Mouse (Mus musculus): ENCODE measurements at regions not wholly inside any gene's neighbourhood (a gene's known extent, or its start where the extent isn't known, plus 50 kb on each side); places are given as distances from the start of the nearest gene placed in this dataset.

GRCm38 (mm10) chr15:40367026-40367425 lies 232.9 kb downstream of the 9330182O14Rik start:
- H3K9ac ChIP-seq (ENCODE audit: low read length), result no peak overlapping the region
- H3K4me1 ChIP-seq (replicated peaks; ENCODE audit: control insufficient read depth, insufficient read depth, low read length), result 0 out of 2 replicates have a peak, but pooled peaks cover 2% of the 10 kb centered on the region
- no peak overlapping the region for H3K27ac ChIP-seq (ENCODE audit: low read depth, low read length)
- no peaks in the 10 kb centered on the region for H3K36me3 ChIP-seq (ENCODE audit: control insufficient read depth, insufficient read depth, low read length)
- H3K4me2 ChIP-seq (ENCODE audit: low read depth, low read length, severe bottlenecking), result no peak overlapping the region
- 25% methylated on average over 1 of the region's 1 CpGs for WGBS
- H3K27me3 ChIP-seq (ENCODE audit: control insufficient read depth, insufficient read depth, low read length), result no peaks in the 10 kb centered on the region
- no peak overlapping the region for H3K4me3 ChIP-seq (ENCODE audit: low read depth, low read length)
- H3K9me3 ChIP-seq (ENCODE audit: control insufficient read depth, low read length), result no peaks in the 10 kb centered on the region
- ATAC-seq (replicated peaks; ENCODE audit: low FRiP score) (no peak), DNase-seq (ENCODE audit: low spot score) (no peak)

GRCm38 (mm10) chr15:40368746-40369145 lies 234.6 kb downstream of the 9330182O14Rik start:
- no peaks in the 10 kb centered on the region for H3K36me3 ChIP-seq (ENCODE audit: control insufficient read depth, insufficient read depth, low read length)
- H3K27me3 ChIP-seq (ENCODE audit: control insufficient read depth, insufficient read depth, low read length), result no peaks in the 10 kb centered on the region

GRCm38 (mm10) chr15:40371486-40371885 lies 237.3 kb downstream of the 9330182O14Rik start:
- DNase-seq (ENCODE audit: low spot score) (no peak), ATAC-seq (replicated peaks; ENCODE audit: low FRiP score) (no peak; the same call in 1 of the 2 replicates)
- no peak overlapping the region for H3K27ac ChIP-seq (ENCODE audit: low read depth, low read length)
- WGBS, result 28% methylated on average over 4 of the region's 4 CpGs
- 0 out of 2 replicates have a peak, but pooled peaks cover 2% of the 10 kb centered on the region for H3K4me1 ChIP-seq (replicated peaks; ENCODE audit: control insufficient read depth, insufficient read depth, low read length)
- H3K36me3 ChIP-seq (ENCODE audit: control insufficient read depth, insufficient read depth, low read length), result no peaks in the 10 kb centered on the region
- no peak overlapping the region for H3K4me3 ChIP-seq (ENCODE audit: low read depth, low read length)
- no peak overlapping the region for H3K9ac ChIP-seq (ENCODE audit: low read length)
- no peak overlapping the region for H3K4me2 ChIP-seq (ENCODE audit: low read depth, low read length, severe bottlenecking)
- no peaks in the 10 kb centered on the region for H3K9me3 ChIP-seq (ENCODE audit: control insufficient read depth, low read length)
- H3K27me3 ChIP-seq (ENCODE audit: control insufficient read depth, insufficient read depth, low read length), result no peaks in the 10 kb centered on the region

More at GRCm38 (mm10) chr15:40368746-40369145, 234.6 kb downstream of the 9330182O14Rik start:
- 83% methylated on average over 3 of the region's 3 CpGs for WGBS
- Histone ChIP-seq H3K9ac (ENCODE audit: low read length) (no peak overlapping the region), H3K4me2 (ENCODE audit: low read depth, low read length, severe bottlenecking) (no peak overlapping the region), H3K9me3 (ENCODE audit: control insufficient read depth, low read length) (no peaks in the 10 kb centered on the region), H3K4me1 (replicated peaks; ENCODE audit: control insufficient read depth, insufficient read depth, low read length) (0 out of 2 replicates have a peak, but pooled peaks cover 2% of the 10 kb centered on the region), H3K4me3 (ENCODE audit: low read depth, low read length) (no peak overlapping the region), H3K27ac (ENCODE audit: low read depth, low read length) (no peak overlapping the region)
- ATAC-seq (replicated peaks; ENCODE audit: low FRiP score), result no peak
- DNase-seq (ENCODE audit: low spot score), result no peak

DNA sequence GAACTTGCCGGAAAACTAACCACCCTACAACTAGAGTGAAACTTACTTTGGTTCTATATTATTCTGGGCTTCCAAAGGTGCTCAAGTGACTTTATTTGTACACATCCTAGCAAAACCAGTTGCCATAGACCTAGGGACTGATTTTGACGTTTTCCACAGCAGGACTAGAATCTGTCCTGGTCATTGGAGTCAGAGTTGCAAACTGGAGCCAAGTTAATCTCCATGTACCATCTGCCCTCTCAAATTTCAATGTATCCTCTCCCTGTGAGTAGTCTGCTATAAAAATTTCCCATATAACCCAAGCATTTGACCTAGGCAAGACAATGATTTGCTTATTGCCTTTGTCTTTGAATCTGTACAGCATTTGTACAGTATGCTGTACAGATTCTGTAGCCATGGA lies 252.4 kb downstream of the 9330182O14Rik start:
- Histone ChIP-seq H3K9ac (ENCODE audit: low read length) (no peak overlapping the region), H3K4me2 (ENCODE audit: low read depth, low read length, severe bottlenecking) (no peak overlapping the region), H3K27ac (ENCODE audit: low read depth, low read length) (no peak overlapping the region), H3K4me3 (ENCODE audit: low read depth, low read length) (no peak overlapping the region), H3K9me3 (ENCODE audit: control insufficient read depth, low read length) (no peaks in the 10 kb centered on the region), H3K36me3 (ENCODE audit: control insufficient read depth, insufficient read depth, low read length) (no peaks in the 10 kb centered on the region), H3K27me3 (ENCODE audit: control insufficient read depth, insufficient read depth, low read length) (no peaks in the 10 kb centered on the region), H3K4me1 (replicated peaks; ENCODE audit: control insufficient read depth, insufficient read depth, low read length) (no peaks in the 10 kb centered on the region)
- 89% methylated on average over 2 of the region's 2 CpGs for WGBS
- ATAC-seq (replicated peaks; ENCODE audit: low FRiP score), result no peak
- DNase-seq (ENCODE audit: low spot score), result no peak

- ATAC-seq (replicated peaks; ENCODE audit: low FRiP score), result no peak
- no peak overlapping the region for H3K4me3 ChIP-seq (ENCODE audit: low read depth, low read length)
- WGBS, result 76% methylated on average over 2 of the region's 2 CpGs
Measured at GRCm38 (mm10) chr15:40387746-40388145, 253.6 kb downstream of the 9330182O14Rik start.

GRCm38 (mm10) chr15:40388806-40389205 lies 254.6 kb downstream of the 9330182O14Rik start:
- no peaks in the 10 kb centered on the region for H3K9me3 ChIP-seq (ENCODE audit: control insufficient read depth, low read length)
- H3K27me3 ChIP-seq (ENCODE audit: control insufficient read depth, insufficient read depth, low read length), result no peaks in the 10 kb centered on the region
- no peak overlapping the region for H3K4me2 ChIP-seq (ENCODE audit: low read depth, low read length, severe bottlenecking)
- 93% methylated on average over 2 of the region's 2 CpGs for WGBS
- H3K36me3 ChIP-seq (ENCODE audit: control insufficient read depth, insufficient read depth, low read length), result no peaks in the 10 kb centered on the region
- DNase-seq (ENCODE audit: low spot score) (no peak), ATAC-seq (replicated peaks; ENCODE audit: low FRiP score) (no peak)
- H3K4me3 ChIP-seq (ENCODE audit: low read depth, low read length), result no peak overlapping the region
- no peaks in the 10 kb centered on the region for H3K4me1 ChIP-seq (replicated peaks; ENCODE audit: control insufficient read depth, insufficient read depth, low read length)
- no peak overlapping the region for H3K27ac ChIP-seq (ENCODE audit: low read depth, low read length)
- H3K9ac ChIP-seq (ENCODE audit: low read length), result no peak overlapping the region

More at GRCm38 (mm10) chr15:40387746-40388145, 253.6 kb downstream of the 9330182O14Rik start:
- DNase-seq (ENCODE audit: low spot score), result no peak
- Histone ChIP-seq H3K9ac (ENCODE audit: low read length) (no peak overlapping the region), H3K36me3 (ENCODE audit: control insufficient read depth, insufficient read depth, low read length) (no peaks in the 10 kb centered on the region), H3K27ac (ENCODE audit: low read depth, low read length) (no peak overlapping the region), H3K4me2 (ENCODE audit: low read depth, low read length, severe bottlenecking) (no peak overlapping the region), H3K9me3 (ENCODE audit: control insufficient read depth, low read length) (no peaks in the 10 kb centered on the region), H3K27me3 (ENCODE audit: control insufficient read depth, insufficient read depth, low read length) (no peaks in the 10 kb centered on the region), H3K4me1 (replicated peaks; ENCODE audit: control insufficient read depth, insufficient read depth, low read length) (no peaks in the 10 kb centered on the region)

GRCm38 (mm10) chr15:40435156-40435555 lies 301.0 kb downstream of the 9330182O14Rik start:
- Histone ChIP-seq H3K27me3 (ENCODE audit: control insufficient read depth, insufficient read depth, low read length) (no peaks in the 10 kb centered on the region), H3K9ac (ENCODE audit: low read length) (no peak overlapping the region), H3K36me3 (ENCODE audit: control insufficient read depth, insufficient read depth, low read length) (no peaks in the 10 kb centered on the region), H3K27ac (ENCODE audit: low read depth, low read length) (no peak overlapping the region), H3K4me1 (replicated peaks; ENCODE audit: control insufficient read depth, insufficient read depth, low read length) (no peaks in the 10 kb centered on the region), H3K9me3 (ENCODE audit: control insufficient read depth, low read length) (no peaks in the 10 kb centered on the region), H3K4me2 (ENCODE audit: low read depth, low read length, severe bottlenecking) (no peak overlapping the region), H3K4me3 (ENCODE audit: low read depth, low read length) (no peak overlapping the region)
- DNase-seq (ENCODE audit: low spot score), result no peak
- 89% methylated on average over 4 of the region's 4 CpGs for WGBS
- ATAC-seq (replicated peaks; ENCODE audit: low FRiP score), result no peak

DNA sequence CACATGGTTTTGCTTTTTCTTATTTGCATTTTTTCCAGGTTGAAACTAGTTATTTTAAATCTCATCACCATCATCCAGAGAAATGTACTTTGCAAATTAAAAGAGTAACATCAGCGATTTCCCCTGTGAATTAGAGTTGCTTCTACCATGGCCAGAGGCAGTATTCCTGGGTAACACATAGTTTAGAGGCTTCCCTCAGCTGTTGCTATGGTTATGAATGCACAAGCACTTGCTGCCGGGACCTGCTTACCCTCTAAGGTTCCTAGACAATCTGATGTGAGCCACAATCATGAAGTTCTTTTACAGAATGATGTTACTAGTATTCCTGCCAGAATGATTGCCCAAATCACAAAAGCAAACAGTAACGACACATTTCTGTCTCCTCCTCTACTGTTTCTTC lies 302.5 kb downstream of the 9330182O14Rik start:
- Histone ChIP-seq H3K36me3 (ENCODE audit: control insufficient read depth, insufficient read depth, low read length) (no peaks in the 10 kb centered on the region), H3K27me3 (ENCODE audit: control insufficient read depth, insufficient read depth, low read length) (no peaks in the 10 kb centered on the region), H3K4me1 (replicated peaks; ENCODE audit: control insufficient read depth, insufficient read depth, low read length) (no peaks in the 10 kb centered on the region), H3K9ac (ENCODE audit: low read length) (no peak overlapping the region), H3K9me3 (ENCODE audit: control insufficient read depth, low read length) (no peaks in the 10 kb centered on the region), H3K4me3 (ENCODE audit: low read depth, low read length) (no peak overlapping the region), H3K4me2 (ENCODE audit: low read depth, low read length, severe bottlenecking) (no peak overlapping the region), H3K27ac (ENCODE audit: low read depth, low read length) (no peak overlapping the region)
- WGBS, result 38% methylated on average over 3 of the region's 3 CpGs
- ATAC-seq (replicated peaks; ENCODE audit: low FRiP score) (no peak), DNase-seq (ENCODE audit: low spot score) (no peak)

DNA sequence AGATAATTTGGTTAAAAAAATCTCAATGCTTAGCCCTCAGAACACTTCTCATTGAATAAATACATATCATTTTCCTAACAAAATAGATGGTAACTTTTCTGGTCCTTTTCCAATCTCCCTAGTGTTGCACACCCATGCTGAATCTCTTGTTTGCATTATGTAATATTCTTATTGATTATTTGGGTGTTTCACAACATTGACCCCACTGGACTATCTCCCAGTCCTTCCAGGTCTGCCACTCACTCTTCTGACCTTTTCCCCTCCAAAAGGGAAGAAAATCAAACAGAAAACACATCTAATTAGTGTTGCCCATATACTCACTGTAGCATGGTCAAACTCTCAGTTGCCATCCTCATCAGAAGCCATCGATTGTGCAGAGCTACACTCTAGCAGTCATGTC lies 305.7 kb downstream of the 9330182O14Rik start:
- H3K9me3 ChIP-seq (ENCODE audit: control insufficient read depth, low read length), result no peaks in the 10 kb centered on the region
- H3K9ac ChIP-seq (ENCODE audit: low read length), result no peak overlapping the region
- no peaks in the 10 kb centered on the region for H3K27me3 ChIP-seq (ENCODE audit: control insufficient read depth, insufficient read depth, low read length)
- no peak for DNase-seq (ENCODE audit: low spot score)
- no peak for ATAC-seq (replicated peaks; ENCODE audit: low FRiP score)
- H3K4me2 ChIP-seq (ENCODE audit: low read depth, low read length, severe bottlenecking), result no peak overlapping the region
- WGBS, result 91% methylated on average over 1 of the region's 1 CpGs
- H3K4me1 ChIP-seq (replicated peaks; ENCODE audit: control insufficient read depth, insufficient read depth, low read length), result no peaks in the 10 kb centered on the region
- H3K27ac ChIP-seq (ENCODE audit: low read depth, low read length), result no peak overlapping the region
- no peak overlapping the region for H3K4me3 ChIP-seq (ENCODE audit: low read depth, low read length)
- no peaks in the 10 kb centered on the region for H3K36me3 ChIP-seq (ENCODE audit: control insufficient read depth, insufficient read depth, low read length)

Data from forebrain, embryonic 11.5 days (tissue).